23 mouse cellular contexts compared by ENCODE assay signal in the genomic region with DNA sequence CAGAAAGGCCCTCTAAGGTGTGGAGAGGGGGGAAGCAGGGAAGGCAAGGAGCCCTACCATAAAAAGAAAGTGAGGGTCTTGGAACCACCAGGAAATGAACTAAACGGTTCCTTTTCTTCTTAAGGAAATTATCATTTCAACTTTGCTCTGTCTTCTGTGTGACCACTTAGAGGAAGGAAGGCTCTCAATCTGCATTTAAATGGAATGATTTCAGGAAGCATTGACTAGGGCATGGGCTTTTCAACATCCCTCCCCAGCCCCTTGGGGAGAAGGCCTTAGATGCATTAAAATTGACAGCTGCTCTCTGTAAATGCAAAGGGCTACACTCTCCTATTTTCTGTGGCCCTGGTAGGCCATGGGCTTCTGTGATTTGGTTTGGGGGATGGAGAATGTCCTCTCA.
DNase-seq lines count a peak whose midpoint lies in the region; ATAC-seq and TF ChIP-seq lines count a peak whose summit lies in the region.
"Had no signal": no experiment of that assay in that cellular context is flagged by ENCODE, and none has a peak within 500 bp of the region (broad histone marks: within the 10 kb centered on the region; RNA-seq: fewer than 3 reads in every experiment).

No protein-coding gene starts in this region.

- no peaks in the 10 kb centered on the region for H3K36me3 ChIP-seq in midbrain, embryonic 11.5 days (ENCODE audit: control insufficient read depth, insufficient read depth, low read length)
- H3K36me3 ChIP-seq in midbrain, embryonic 10.5 days = no peaks in the 10 kb centered on the region
- H3K36me3 ChIP-seq: forebrain, embryonic 10.5 days; heart, embryonic 12.5 days; heart, embryonic 15.5 days; hindbrain, embryonic 10.5 days; hindbrain, embryonic 13.5 days had no signal

- peak; percentile 58; the same call in 1 of the 2 replicates for ATAC-seq in midbrain, embryonic 11.5 days (ENCODE audit: low FRiP score)
- ATAC-seq: activated CD4-positive, CD25-positive, alpha-beta regulatory T cell, adult 4 months; forebrain, embryonic 13.5 days; forebrain, embryonic 16.5 days; hindbrain, embryonic 16.5 days had no signal

- no peak overlapping the region for H3K9ac ChIP-seq in midbrain, embryonic 11.5 days (ENCODE audit: low read length)
- H3K9ac ChIP-seq: forebrain, embryonic 13.5 days; heart, embryonic 12.5 days; heart, embryonic 15.5 days; hindbrain, embryonic 13.5 days had no signal

- H3K27ac ChIP-seq in midbrain, embryonic 11.5 days (ENCODE audit: low read depth, low read length) = no peak overlapping the region
- no peak overlapping the region for H3K27ac ChIP-seq in midbrain, embryonic 10.5 days (replicated peaks)
- H3K27ac ChIP-seq: forebrain, embryonic 10.5 days; forebrain, embryonic 13.5 days; heart, embryonic 15.5 days; hindbrain, embryonic 10.5 days; hindbrain, embryonic 13.5 days had no signal

- H3K4me1 ChIP-seq in midbrain, embryonic 11.5 days (ENCODE audit: control insufficient read depth, insufficient read depth, low read length) = peaks cover 4% of the 10 kb centered on the region; the same call in 1 of the 2 replicates
- H3K4me1 ChIP-seq in midbrain, embryonic 10.5 days = peaks cover 10% of the 10 kb centered on the region
- H3K4me1 ChIP-seq: heart, embryonic 12.5 days; hindbrain, embryonic 13.5 days had no signal

- no peak overlapping the region for H3K4me2 ChIP-seq in midbrain, embryonic 11.5 days
- H3K4me2 ChIP-seq: forebrain, embryonic 13.5 days; heart, embryonic 12.5 days; heart, embryonic 15.5 days; hindbrain, embryonic 13.5 days had no signal

- H3K9me3 ChIP-seq in midbrain, embryonic 11.5 days (ENCODE audit: control insufficient read depth, low read length) = no peaks in the 10 kb centered on the region
- no peaks in the 10 kb centered on the region for H3K9me3 ChIP-seq in midbrain, embryonic 10.5 days (replicated peaks)
- H3K9me3 ChIP-seq: forebrain, embryonic 10.5 days; forebrain, embryonic 13.5 days; heart, embryonic 12.5 days; heart, embryonic 15.5 days; hindbrain, embryonic 10.5 days; hindbrain, embryonic 13.5 days had no signal

- H3K4me3 ChIP-seq in midbrain, embryonic 11.5 days (ENCODE audit: low read depth, low read length) = no peak overlapping the region
- no peak overlapping the region for H3K4me3 ChIP-seq in midbrain, embryonic 10.5 days
- H3K4me3 ChIP-seq: forebrain, embryonic 10.5 days; forebrain, embryonic 13.5 days; heart, embryonic 12.5 days; heart, embryonic 15.5 days; hindbrain, embryonic 10.5 days; hindbrain, embryonic 13.5 days had no signal

- H3K27me3 ChIP-seq in midbrain, embryonic 11.5 days (ENCODE audit: control insufficient read depth, insufficient read depth, low read length) = no peaks in the 10 kb centered on the region
- no peaks in the 10 kb centered on the region for H3K27me3 ChIP-seq in midbrain, embryonic 10.5 days (ENCODE audit: low read depth, poor library complexity, severe bottlenecking)
- H3K27me3 ChIP-seq: forebrain, embryonic 13.5 days; heart, embryonic 12.5 days; heart, embryonic 15.5 days; hindbrain, embryonic 13.5 days had no signal

- no peak for TF ChIP-seq CTCF in brain, embryonic 14.5 days (IDR thresholded peaks at IDR 0.05; ENCODE audit: borderline replicate concordance, extremely low read depth, insufficient read depth, insufficient read length)

- DNase-seq in midbrain, embryonic 11.5 days (ENCODE audit: low spot score, missing footprints) = no peak
- DNase-seq in midbrain, embryonic 10.5 days (ENCODE audit: low spot score) = no peak
- DNase-seq in ES-CJ7 (ENCODE audit: low read depth, low spot score) (peak; percentile 69), R1 (ENCODE audit: low read depth, low spot score) (peak; percentile 71)
- DNase-seq in brain, embryonic 14.5 days (ENCODE audit: low read depth) = peak; percentile 34
- no peak for DNase-seq in thymus, postnatal 10 days (ENCODE audit: low spot score in 2 of 2)
- DNase-seq in thymus, adult 18-20 months = no peak
- DNase-seq: adrenal gland, adult 8-10 months; B cell, adult 2 months; cerebellum, adult 18-20 months; cerebellum, adult 9-10 months; cerebellum, postnatal 14 days; gastrocnemius, postnatal 10 days; heart, postnatal 10 days had no signal

- 27% methylated on average over 1 of the region's 1 CpGs for WGBS in midbrain, embryonic 11.5 days
- 16% methylated on average over 1 of the region's 1 CpGs for WGBS in midbrain, embryonic 10.5 days

- no peak for TF ChIP-seq POLR2A in brain, embryonic 14.5 days (IDR thresholded peaks at IDR 0.05; ENCODE audit: borderline replicate concordance, extremely low read depth, insufficient read depth, insufficient read length, poor library complexity, severe bottlenecking)

Comparison
In these comparisons a context has a peak if more than half of its experiments do, and no peak if none do; other contexts are left out.
1. DNase-seq: peak in ES-CJ7 (single experiment), R1 (single experiment) and brain, embryonic 14.5 days (single experiment); none in midbrain, embryonic 11.5 days (single experiment), midbrain, embryonic 10.5 days (single experiment), thymus, postnatal 10 days (0 of 2) and thymus, adult 18-20 months (0 of 2).